Mouse (Mus musculus): ENCODE results near the gene Rtl10. TPM values are rescaled to one million over a fixed set of nuclear protein-coding genes. Genes with fewer than 3 reads are reported as not detected.

Rtl10 gene
- polyA plus RNA-seq, 1 experiment from 2014 or later: 3.4 TPM

DNA sequence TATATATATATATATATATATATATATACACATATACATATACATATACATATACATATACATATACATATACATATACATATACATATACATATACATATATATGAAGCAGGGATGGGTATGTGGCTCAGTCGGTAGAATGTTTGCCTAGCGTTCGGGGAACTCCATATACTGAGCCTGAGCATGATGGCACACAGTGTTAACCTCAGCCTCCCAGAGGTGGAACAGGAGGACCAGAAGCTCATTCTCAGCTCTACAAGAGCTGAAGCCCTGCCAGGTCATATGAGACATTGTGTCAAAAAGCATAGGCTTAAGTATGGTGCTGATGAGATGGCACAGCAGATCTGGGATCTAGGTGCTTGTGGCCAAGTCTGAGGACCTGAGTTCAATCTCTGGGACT is 8.4 kb upstream of the Rtl10 start:
- Histone ChIP-seq H3K9me3 (ENCODE audit: control insufficient read depth, low read length) (no peaks in the 10 kb centered on the region), H3K9ac (replicated peaks; ENCODE audit: low read depth, low read length) (no peak overlapping the region), H3K4me3 (ENCODE audit: low read depth, low read length) (no peak overlapping the region), H3K4me2 (ENCODE audit: low read depth, low read length) (no peak overlapping the region), H3K27ac (ENCODE audit: low read depth, low read length) (no peak overlapping the region), H3K27me3 (ENCODE audit: control insufficient read depth, insufficient read depth, low read length) (no peaks in the 10 kb centered on the region), H3K4me1 (ENCODE audit: control insufficient read depth, insufficient read depth, low read length) (no peaks in the 10 kb centered on the region), H3K36me3 (ENCODE audit: control insufficient read depth, insufficient read depth, low read length) (no peaks in the 10 kb centered on the region)
- 97% methylated on average over 3 of the region's 3 CpGs for WGBS
- ATAC-seq (ENCODE audit: low read depth): no peak

DNA sequence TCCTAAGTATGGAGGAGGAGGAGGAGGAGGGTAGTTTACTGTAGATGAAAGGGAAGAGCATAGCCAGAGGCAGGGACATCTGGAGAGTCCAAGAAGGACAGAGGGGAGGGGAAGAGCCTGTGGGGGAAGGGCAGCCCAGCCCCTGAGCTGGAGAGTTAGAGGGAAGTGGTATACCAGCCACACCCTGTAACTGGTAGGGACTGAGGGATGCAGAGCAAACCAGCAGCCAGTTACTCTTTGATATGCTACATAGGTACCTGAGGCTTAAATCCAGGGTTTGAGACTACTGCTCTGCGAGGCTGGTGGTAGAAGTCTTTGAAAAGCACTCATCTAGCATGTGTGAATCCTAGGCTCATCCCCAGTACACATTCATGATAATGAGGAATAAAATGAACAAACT is 7.8 kb upstream of the Rtl10 start:
- ATAC-seq (ENCODE audit: low read depth): no peak
- H3K27ac ChIP-seq (ENCODE audit: low read depth, low read length): no peak overlapping the region
- no peak overlapping the region for H3K4me2 ChIP-seq (ENCODE audit: low read depth, low read length)
- 68% methylated on average over 1 of the region's 1 CpGs for WGBS
- H3K9me3 ChIP-seq (ENCODE audit: control insufficient read depth, low read length): no peaks in the 10 kb centered on the region
- H3K9ac ChIP-seq (replicated peaks; ENCODE audit: low read depth, low read length): no peak overlapping the region
- no peaks in the 10 kb centered on the region for H3K27me3 ChIP-seq (ENCODE audit: control insufficient read depth, insufficient read depth, low read length)
- no peak overlapping the region for H3K4me3 ChIP-seq (ENCODE audit: low read depth, low read length)
- no peaks in the 10 kb centered on the region for H3K4me1 ChIP-seq (ENCODE audit: control insufficient read depth, insufficient read depth, low read length)
- no peaks in the 10 kb centered on the region for H3K36me3 ChIP-seq (ENCODE audit: control insufficient read depth, insufficient read depth, low read length)

DNA sequence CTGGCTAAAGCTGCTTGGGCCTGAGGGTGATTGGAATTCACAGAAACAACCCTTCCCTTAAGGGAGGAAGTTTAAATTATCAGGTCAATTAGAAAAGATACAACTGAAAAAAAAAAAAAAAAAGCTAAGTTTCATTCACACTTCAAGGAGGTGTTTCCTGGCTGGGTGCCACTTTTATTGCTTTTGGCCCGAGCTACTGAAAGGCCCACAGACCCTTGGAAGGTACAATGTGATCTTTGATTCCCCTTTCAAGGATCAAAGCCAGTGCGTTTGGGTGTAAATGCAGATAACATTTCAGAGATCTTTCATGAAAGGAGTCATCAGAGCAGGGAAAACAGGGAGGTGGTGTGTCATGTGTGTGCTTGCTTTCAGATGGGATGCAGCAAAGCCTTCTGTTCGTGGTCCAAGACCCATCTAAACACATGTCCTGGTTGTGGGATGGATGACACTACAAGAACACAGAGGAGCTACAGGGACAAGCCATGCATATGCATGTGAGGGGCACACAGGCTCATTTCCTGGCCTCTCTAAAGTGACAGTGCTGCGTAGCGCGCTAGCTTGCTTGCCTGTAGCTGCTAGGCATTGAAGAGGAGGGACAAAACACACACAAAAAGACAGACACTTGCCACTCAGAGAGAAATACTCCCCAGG is 711 bp upstream of the Rtl10 start:
- peak overlapping the region; percentile 63 for H3K4me3 ChIP-seq (ENCODE audit: low read depth, low read length)
- H3K9me3 ChIP-seq (ENCODE audit: control insufficient read depth, low read length): no peaks in the 10 kb centered on the region
- WGBS: 4% methylated on average over 6 of the region's 6 CpGs
- H3K4me2 ChIP-seq (ENCODE audit: low read depth, low read length): peak overlapping the region; percentile 80
- ATAC-seq (ENCODE audit: low read depth): no peak; the same call in 1 of the 2 replicates
- no peaks in the 10 kb centered on the region for H3K27me3 ChIP-seq (ENCODE audit: control insufficient read depth, insufficient read depth, low read length)
- peaks cover 5% of the 10 kb centered on the region; the same call in 1 of the 2 replicates for H3K36me3 ChIP-seq (ENCODE audit: control insufficient read depth, insufficient read depth, low read length)
- peak overlapping the region; percentile 91 for H3K27ac ChIP-seq (ENCODE audit: low read depth, low read length)
- H3K9ac ChIP-seq (replicated peaks; ENCODE audit: low read depth, low read length): peak overlapping the region; percentile 86
- peaks cover 16% of the 10 kb centered on the region for H3K4me1 ChIP-seq (ENCODE audit: control insufficient read depth, insufficient read depth, low read length)

DNA sequence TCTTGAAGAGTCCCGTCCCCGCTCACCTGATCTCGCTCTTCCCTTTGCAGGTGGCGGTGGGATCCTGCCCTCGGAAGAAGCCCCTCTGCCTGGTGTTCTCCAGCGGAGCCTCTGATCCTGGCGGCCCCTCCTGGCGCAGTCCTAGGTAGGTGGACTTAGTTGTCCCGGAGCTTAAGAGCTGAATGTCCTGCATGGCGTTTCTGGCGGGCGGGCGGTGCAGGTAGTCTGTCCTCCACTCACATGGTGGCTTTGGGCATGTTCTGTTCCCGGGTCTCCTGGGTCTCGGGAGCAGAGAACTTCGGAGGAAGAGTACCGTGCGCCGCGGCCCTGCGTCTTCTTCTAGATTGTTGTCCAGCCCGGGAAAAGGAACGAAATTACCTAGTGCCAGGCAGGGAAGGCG is 295 bp downstream of the Rtl10 start:
- Histone ChIP-seq H3K9ac (replicated peaks; ENCODE audit: low read depth, low read length) (peak overlapping the region; percentile 86), H3K27ac (ENCODE audit: low read depth, low read length) (no peak overlapping the region), H3K4me1 (ENCODE audit: control insufficient read depth, insufficient read depth, low read length) (peaks cover 16% of the 10 kb centered on the region), H3K9me3 (ENCODE audit: control insufficient read depth, low read length) (no peaks in the 10 kb centered on the region), H3K36me3 (ENCODE audit: control insufficient read depth, insufficient read depth, low read length) (peaks cover 5% of the 10 kb centered on the region; the same call in 1 of the 2 replicates), H3K4me3 (ENCODE audit: low read depth, low read length) (peak overlapping the region; percentile 63), H3K4me2 (ENCODE audit: low read depth, low read length) (peak overlapping the region; percentile 80), H3K27me3 (ENCODE audit: control insufficient read depth, insufficient read depth, low read length) (no peaks in the 10 kb centered on the region)
- no peak for ATAC-seq (ENCODE audit: low read depth)
- WGBS: under 1% methylated on average over 24 of the region's 24 CpGs

DNA sequence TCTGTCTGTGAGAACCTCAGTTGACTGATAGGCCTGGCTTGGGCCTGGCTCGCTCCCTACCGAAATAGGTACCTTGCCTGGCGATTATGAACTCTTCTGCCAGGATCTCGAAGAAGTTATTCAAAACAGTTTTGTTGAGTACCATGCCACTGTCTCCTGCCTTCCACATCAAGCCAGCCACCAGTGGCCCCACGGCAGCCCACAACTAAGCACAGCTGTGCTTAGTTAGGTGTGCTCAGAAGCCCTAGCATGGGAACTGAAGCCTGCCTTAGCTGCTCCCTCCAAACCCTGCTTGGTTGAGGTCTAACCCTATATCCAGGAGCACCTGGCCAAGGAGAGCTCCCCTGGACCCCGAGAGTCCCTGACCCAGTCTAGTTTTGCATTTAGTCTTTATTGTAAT is 2.8 kb downstream of the Rtl10 start:
- 97% methylated on average over 6 of the region's 6 CpGs for WGBS
- Histone ChIP-seq H3K4me2 (ENCODE audit: low read depth, low read length) (no peak overlapping the region), H3K27me3 (ENCODE audit: control insufficient read depth, insufficient read depth, low read length) (no peaks in the 10 kb centered on the region), H3K9ac (replicated peaks; ENCODE audit: low read depth, low read length) (no peak overlapping the region), H3K9me3 (ENCODE audit: control insufficient read depth, low read length) (no peaks in the 10 kb centered on the region), H3K4me3 (ENCODE audit: low read depth, low read length) (no peak overlapping the region), H3K36me3 (ENCODE audit: control insufficient read depth, insufficient read depth, low read length) (peaks cover 5% of the 10 kb centered on the region; the same call in 1 of the 2 replicates), H3K4me1 (ENCODE audit: control insufficient read depth, insufficient read depth, low read length) (peaks cover 16% of the 10 kb centered on the region), H3K27ac (ENCODE audit: low read depth, low read length) (no peak overlapping the region)
- ATAC-seq (ENCODE audit: low read depth): no peak

DNA sequence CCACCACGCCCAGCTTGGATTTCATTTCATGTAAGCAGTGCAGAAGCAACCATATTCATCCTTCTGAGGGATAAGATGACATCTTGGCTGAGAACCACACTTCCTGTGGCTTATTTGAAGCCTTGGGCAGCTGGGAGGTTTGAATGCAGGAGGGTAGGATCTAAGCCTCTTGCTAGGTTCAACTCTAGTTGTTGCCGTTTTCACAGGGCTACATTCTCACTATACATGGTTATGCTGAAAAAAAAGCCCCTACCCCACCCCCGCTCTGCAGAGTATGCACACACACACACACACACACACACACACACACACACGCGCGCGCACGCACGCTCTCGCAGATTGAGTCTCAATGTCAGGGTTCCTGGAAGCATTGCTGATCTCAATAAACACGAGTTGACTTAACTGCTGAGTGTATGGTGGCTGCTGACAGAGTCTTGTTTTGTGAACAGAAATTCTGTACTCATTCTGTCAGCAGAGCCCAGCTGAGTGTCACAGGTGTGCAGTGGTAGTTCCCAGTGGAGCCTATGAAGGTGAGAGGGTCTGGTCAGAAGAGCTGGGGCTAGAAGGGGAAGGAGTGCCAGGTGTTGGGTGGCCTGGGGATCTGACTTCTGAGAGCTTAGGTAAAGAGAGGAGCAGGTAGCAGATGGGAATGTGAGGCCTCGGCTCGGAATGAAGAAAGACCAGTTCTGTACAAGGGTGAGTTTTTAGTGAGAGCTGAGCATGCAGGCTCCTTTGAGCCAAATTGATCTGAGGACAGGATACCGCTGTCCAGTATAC is 5.1 kb downstream of the Rtl10 start:
- no peak for ATAC-seq (ENCODE audit: low read depth)
- H3K9ac ChIP-seq (replicated peaks; ENCODE audit: low read depth, low read length): no peak overlapping the region
- peaks cover 5% of the 10 kb centered on the region; the same call in 1 of the 2 replicates for H3K36me3 ChIP-seq (ENCODE audit: control insufficient read depth, insufficient read depth, low read length)
- no peak overlapping the region for H3K4me3 ChIP-seq (ENCODE audit: low read depth, low read length)
- H3K4me1 ChIP-seq (ENCODE audit: control insufficient read depth, insufficient read depth, low read length): peaks cover 12% of the 10 kb centered on the region
- WGBS: 97% methylated on average over 14 of the region's 14 CpGs
- no peaks in the 10 kb centered on the region for H3K27me3 ChIP-seq (ENCODE audit: control insufficient read depth, insufficient read depth, low read length)
- H3K9me3 ChIP-seq (ENCODE audit: control insufficient read depth, low read length): no peaks in the 10 kb centered on the region
- no peak overlapping the region for H3K4me2 ChIP-seq (ENCODE audit: low read depth, low read length)
- no peak overlapping the region for H3K27ac ChIP-seq (ENCODE audit: low read depth, low read length)

DNA sequence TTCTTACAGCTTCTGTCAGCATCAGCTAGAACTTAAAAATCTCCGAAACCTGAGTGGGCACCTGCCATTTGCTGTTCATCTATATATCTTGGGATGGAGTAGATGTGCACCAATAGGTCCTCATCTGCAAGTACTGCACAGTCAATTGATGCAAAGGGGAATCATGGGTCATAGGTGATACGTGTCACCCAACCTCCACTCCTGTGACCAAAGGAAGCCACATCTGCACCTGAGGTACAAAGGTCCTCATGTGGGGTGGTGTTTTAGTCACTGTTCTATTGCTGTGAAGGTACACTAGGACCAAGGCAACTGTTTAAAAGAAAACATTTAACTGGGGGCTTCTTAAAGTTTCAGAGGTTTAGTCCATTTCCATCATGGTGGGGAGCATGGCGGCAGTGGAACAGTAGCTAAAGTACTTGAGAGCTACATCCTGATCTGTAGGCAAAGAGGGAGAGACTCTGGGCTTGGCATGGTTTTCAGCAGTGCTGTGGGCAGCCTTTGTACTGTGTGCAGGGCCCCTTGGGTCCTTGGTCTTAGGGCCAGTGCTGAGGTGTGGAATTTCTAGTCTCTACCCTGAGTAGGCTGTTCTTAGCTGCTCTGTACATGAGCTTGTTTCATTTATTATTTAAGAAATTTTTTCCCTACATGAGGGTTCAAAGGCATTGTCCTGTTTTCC is 8.0 kb downstream of the Rtl10 start:
- H3K9ac ChIP-seq (replicated peaks; ENCODE audit: low read depth, low read length): no peak overlapping the region
- WGBS: 94% methylated on average over 3 of the region's 3 CpGs
- no peak overlapping the region for H3K27ac ChIP-seq (ENCODE audit: low read depth, low read length)
- H3K4me2 ChIP-seq (ENCODE audit: low read depth, low read length): no peak overlapping the region
- ATAC-seq (ENCODE audit: low read depth): no peak
- H3K4me1 ChIP-seq (ENCODE audit: control insufficient read depth, insufficient read depth, low read length): no peaks in the 10 kb centered on the region
- H3K36me3 ChIP-seq (ENCODE audit: control insufficient read depth, insufficient read depth, low read length): 0 out of 2 replicates have a peak, but pooled peaks cover 5% of the 10 kb centered on the region
- no peaks in the 10 kb centered on the region for H3K9me3 ChIP-seq (ENCODE audit: control insufficient read depth, low read length)
- H3K4me3 ChIP-seq (ENCODE audit: low read depth, low read length): no peak overlapping the region
- H3K27me3 ChIP-seq (ENCODE audit: control insufficient read depth, insufficient read depth, low read length): no peaks in the 10 kb centered on the region

DNA sequence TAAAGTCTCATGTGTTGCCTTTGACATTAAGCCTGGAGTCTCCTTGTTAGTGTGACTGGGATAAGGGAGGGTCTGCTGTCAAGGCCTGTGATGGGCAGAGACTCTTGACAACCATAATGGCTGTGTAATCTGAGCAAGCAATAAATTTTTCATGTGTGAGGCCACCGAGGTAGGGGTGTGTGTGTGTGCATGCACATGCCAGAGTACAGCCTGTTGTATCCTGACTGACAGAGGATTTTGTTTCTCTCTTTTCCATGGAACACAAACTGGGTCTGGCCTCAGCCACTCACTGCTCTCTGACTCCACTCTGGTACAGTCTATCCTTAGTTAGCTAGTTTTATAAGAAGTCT is 8.5 kb downstream of the Rtl10 start:
- Histone ChIP-seq H3K27ac (ENCODE audit: low read depth, low read length) (no peak overlapping the region), H3K9me3 (ENCODE audit: control insufficient read depth, low read length) (no peaks in the 10 kb centered on the region), H3K9ac (replicated peaks; ENCODE audit: low read depth, low read length) (no peak overlapping the region), H3K4me1 (ENCODE audit: control insufficient read depth, insufficient read depth, low read length) (no peaks in the 10 kb centered on the region), H3K27me3 (ENCODE audit: control insufficient read depth, insufficient read depth, low read length) (no peaks in the 10 kb centered on the region), H3K36me3 (ENCODE audit: control insufficient read depth, insufficient read depth, low read length) (0 out of 2 replicates have a peak, but pooled peaks cover 3% of the 10 kb centered on the region), H3K4me3 (ENCODE audit: low read depth, low read length) (no peak overlapping the region), H3K4me2 (ENCODE audit: low read depth, low read length) (no peak overlapping the region)
- no peak for ATAC-seq (ENCODE audit: low read depth)
- WGBS: 52% methylated on average over 1 of the region's 1 CpGs

DNA sequence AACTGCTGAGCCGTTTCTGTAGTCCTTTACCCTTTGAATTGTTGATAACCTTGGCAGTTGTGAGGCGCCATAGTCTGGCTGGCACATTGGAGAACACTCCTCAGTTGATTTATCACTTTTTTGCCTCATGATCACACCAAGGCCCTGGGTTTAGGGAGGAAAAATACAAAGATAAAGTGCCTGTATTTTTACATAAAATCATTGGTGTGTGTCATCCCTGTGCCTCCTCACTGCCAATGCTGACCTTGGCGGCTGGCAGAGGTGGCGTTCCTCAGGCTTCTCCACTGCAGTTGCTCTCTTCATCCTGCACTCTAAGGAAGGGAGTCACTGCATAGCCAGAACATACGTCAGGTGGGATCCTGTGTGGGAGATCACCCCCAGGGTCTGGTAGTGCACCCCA is 13.0 kb downstream of the Rtl10 start:
- no peak overlapping the region for H3K27ac ChIP-seq (ENCODE audit: low read depth, low read length)
- no peak overlapping the region for H3K4me2 ChIP-seq (ENCODE audit: low read depth, low read length)
- H3K9ac ChIP-seq (replicated peaks; ENCODE audit: low read depth, low read length): no peak overlapping the region
- WGBS: 84% methylated on average over 5 of the region's 5 CpGs
- no peaks in the 10 kb centered on the region for H3K27me3 ChIP-seq (ENCODE audit: control insufficient read depth, insufficient read depth, low read length)
- H3K9me3 ChIP-seq (ENCODE audit: control insufficient read depth, low read length): no peaks in the 10 kb centered on the region
- no peak for ATAC-seq (ENCODE audit: low read depth)
- H3K4me1 ChIP-seq (ENCODE audit: control insufficient read depth, insufficient read depth, low read length): no peaks in the 10 kb centered on the region
- H3K36me3 ChIP-seq (ENCODE audit: control insufficient read depth, insufficient read depth, low read length): no peaks in the 10 kb centered on the region
- H3K4me3 ChIP-seq (ENCODE audit: low read depth, low read length): no peak overlapping the region
